Mouse (Mus musculus) heart, adult 2 months (tissue): ENCODE measurements around the gene Olfr1299. TPM values are rescaled to one million over a fixed set of nuclear protein-coding genes. Genes with fewer than 3 reads are reported as not detected.

Source experiments
- DNase-seq, 2 experiments: peaks; one replicate each; pipeline ENCODE4 v3.0.0; 2021
- H3K27ac ChIP-seq: fragments of 200-600 bp; 2 replicates; pipeline ENCODE4 v1.8.1; 2022
- H3K27me3 ChIP-seq: fragments of 200-500 bp; 2 replicates; pipeline ENCODE4 v1.6.1; 2012; ENCODE audit warnings: mild to moderate bottlenecking, low read length, inconsistent platforms, mixed read lengths; ENCODE audit not compliant: control insufficient read depth, insufficient read depth
- H3K36me3 ChIP-seq: fragments of 200-500 bp; 2 replicates; pipeline ENCODE4 v1.6.1; 2012; ENCODE audit warnings: low read length, inconsistent platforms; ENCODE audit not compliant: control insufficient read depth, insufficient read depth
- H3K4me1 ChIP-seq: fragments of 200-500 bp; 2 replicates; pipeline ENCODE4 v1.6.1; 2011; ENCODE audit warnings: low read length; ENCODE audit not compliant: control insufficient read depth, insufficient read depth
- H3K4me3 ChIP-seq: fragments of 200-600 bp; 2 replicates; pipeline ENCODE4 v1.8.1; 2022
- H3K79me2 ChIP-seq: fragments of 200-500 bp; replicated peaks from 2 replicates; pipeline ENCODE4 v1.6.1; 2012; ENCODE audit warnings: mild to moderate bottlenecking, inconsistent platforms, low read length, moderate library complexity, mixed read lengths; ENCODE audit not compliant: control insufficient read depth, insufficient read depth
- H3K9ac ChIP-seq: fragments of 200-500 bp; 2 replicates; pipeline ENCODE4 v1.6.1; 2012; ENCODE audit warnings: low read depth, mild to moderate bottlenecking, control low read depth, inconsistent platforms, low read length, mixed read lengths
- CTCF ChIP-seq: fragments of 200-600 bp; IDR thresholded peaks from 2 replicates; pipeline ENCODE4 v1.8.1; 2022; ENCODE audit warnings: antibody characterized with exemption, mild to moderate bottlenecking, moderate library complexity
- EP300 ChIP-seq: fragments of 200-500 bp; IDR thresholded peaks from 2 replicates; pipeline ENCODE4 v1.6.1; 2011; ENCODE audit warnings: low read depth, low read length, control low read depth; ENCODE audit not compliant: insufficient read depth
- POLR2A ChIP-seq: fragments of 200-500 bp; IDR thresholded peaks from 2 replicates; pipeline ENCODE4 v1.6.1; 2011; ENCODE audit warnings: mild to moderate bottlenecking, low read depth, low read length, control low read depth; ENCODE audit not compliant: insufficient read depth
- WGBS: fragments of 180-500 bp; shearing (Covaris S2); methylation state at CpG from one replicate; pipeline ENCODE4 v1.1.7; 2018; 5-methylcytosine and 5-hydroxymethylcytosine counted together
- intact Hi-C: fragments of 180-260 bp; cut with DNase I; formaldehyde crosslinking; loops from one replicate; pipeline ENCODE4 v1.15.1; 2025
- long read RNA-seq: library from polyadenylated mRNA; stranded (forward); transcript quantifications from one replicate; pipeline ENCODE4 v2.0.0, GENCODE M21; 2021
- polyA plus RNA-seq: library from polyadenylated mRNA; depleted of rRNA; stranded (reverse); fragments of >200 nt; gene quantifications from 2 replicates; pipeline ENCODE4 v1.2.3, GENCODE M21; 2012; rRNA removed
- total RNA-seq, 2 experiments: library from RNA; stranded (reverse); gene quantifications; 2 replicates each; pipeline ENCODE4 v1.2.3; 2021

The Olfr1299 gene
- not detected for total RNA-seq
- not detected in 2 replicates for polyA plus RNA-seq
- long read RNA-seq: 0 reads

DNA sequence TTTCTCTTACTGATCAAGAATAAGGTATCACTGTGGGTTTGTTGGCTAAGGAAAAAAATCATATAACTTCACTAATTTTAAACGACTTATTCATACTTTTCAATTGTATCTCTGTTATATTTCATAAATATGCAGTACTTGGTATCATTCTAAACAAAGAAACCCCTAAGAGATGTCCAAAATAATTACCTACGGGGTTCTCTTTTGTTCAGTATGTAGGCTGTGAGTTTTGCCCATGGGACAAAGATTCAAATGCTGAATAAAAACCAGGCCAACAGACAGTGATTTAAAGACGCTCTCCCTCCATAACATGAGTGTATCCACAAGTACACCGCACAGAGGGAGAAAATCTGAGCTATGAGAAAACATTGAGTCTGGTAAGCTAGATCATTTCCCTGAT, at the start of gene Olfr1299:
Olfr1299 (plus strand) TSS at position 301 of the 400 bp plus-strand sequence.
- WGBS: 59% methylated on average over 4 of the region's 4 CpGs
- no peaks in the 10 kb centered on the region for H3K27me3 ChIP-seq
- TF ChIP-seq POLR2A (no peak), CTCF (no peak), EP300 (no peak)
- intact Hi-C loops: no loop called here
- no peak within 1 kb of the TSS for H3K9ac ChIP-seq
- no peaks in the 10 kb centered on the region for H3K4me1 ChIP-seq
- H3K36me3 ChIP-seq: no peaks in the 10 kb centered on the region
- H3K79me2 ChIP-seq: no peaks in the 10 kb centered on the region
- H3K4me3 ChIP-seq: no peak within 1 kb of the TSS
- no peak for DNase-seq
- no peak within 1 kb of the TSS for H3K27ac ChIP-seq

DNA sequence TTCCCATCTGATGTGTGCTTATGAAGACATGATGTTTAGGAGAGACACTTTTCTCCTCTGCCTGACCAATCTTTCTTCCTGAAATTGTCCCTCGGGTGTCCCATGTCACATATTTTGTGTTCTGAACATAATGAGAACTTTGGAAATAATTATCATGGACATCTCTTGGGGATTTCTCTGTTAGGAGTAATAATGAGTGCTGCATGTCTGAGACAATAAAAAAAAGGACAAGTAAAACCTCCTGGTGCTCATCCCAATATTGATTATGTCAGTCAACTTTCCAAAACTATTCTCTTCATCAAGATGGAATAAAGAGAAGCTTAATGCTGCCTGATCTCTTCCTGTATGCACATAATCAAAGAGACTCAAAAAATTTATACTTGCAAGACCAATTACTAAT, 34.8 kb upstream of the Olfr1299 start, which contains the start of gene Olfr1297:
Olfr1297 (minus strand) TSS at position 101 of the 400 bp plus-strand sequence.
- WGBS: 44% methylated on average over 1 of the region's 1 CpGs
- DNase-seq: no peak
- no peaks in the 10 kb centered on the region for H3K27me3 ChIP-seq
- H3K4me1 ChIP-seq: no peaks in the 10 kb centered on the region
- intact Hi-C loops: no loop called here
- H3K36me3 ChIP-seq: no peaks in the 10 kb centered on the region
- TF ChIP-seq EP300: no peak
- no peak for TF ChIP-seq POLR2A
- no peak for TF ChIP-seq CTCF
- no peak within 1 kb of the TSS for H3K9ac ChIP-seq
- no peak within 1 kb of the TSS for H3K27ac ChIP-seq
- H3K4me3 ChIP-seq: no peak within 1 kb of the TSS
- H3K79me2 ChIP-seq: no peaks in the 10 kb centered on the region

GRCm38 (mm10) chr2:111649101-111649500, 12.1 kb upstream of the Olfr1299 start, which contains the start of gene Olfr1298:
Gene Olfr1298 (minus strand): TSS chr2:111649201.
- 62% methylated on average over 1 of the region's 1 CpGs for WGBS
- Histone ChIP-seq H3K36me3 (no peaks in the 10 kb centered on the region), H3K79me2 (no peaks in the 10 kb centered on the region), H3K27me3 (no peaks in the 10 kb centered on the region), H3K4me1 (no peaks in the 10 kb centered on the region), H3K4me3 (no peak within 1 kb of the TSS), H3K27ac (no peak within 1 kb of the TSS), H3K9ac (no peak within 1 kb of the TSS)
- DNase-seq: no peak
- TF ChIP-seq POLR2A (no peak), EP300 (no peak), CTCF (no peak)
- intact Hi-C loops: no loop called here

Other genes with a start within 250 kb of the Olfr1299 start
- gene Olfr1286, start 238.3 kb upstream of the Olfr1299 start, total RNA-seq: not detected
- not detected in 2 replicates for gene Olfr1286, start 238.3 kb upstream of the Olfr1299 start, polyA plus RNA-seq
- gene Olfr1287, start 212.3 kb upstream of the Olfr1299 start, total RNA-seq: not detected
- gene Olfr1287, start 212.3 kb upstream of the Olfr1299 start, polyA plus RNA-seq: not detected in 2 replicates
- not detected for gene Olfr1288, start 187.3 kb upstream of the Olfr1299 start, total RNA-seq
- gene Olfr1288, start 187.3 kb upstream of the Olfr1299 start, polyA plus RNA-seq: not detected in 2 replicates
- gene Olfr1289, start 180.6 kb upstream of the Olfr1299 start, total RNA-seq: not detected
- gene Olfr1289, start 180.6 kb upstream of the Olfr1299 start, polyA plus RNA-seq: not detected in 2 replicates
- gene Olfr1290, start 167.6 kb upstream of the Olfr1299 start, total RNA-seq: not detected
- gene Olfr1290, start 167.6 kb upstream of the Olfr1299 start, polyA plus RNA-seq: not detected in 2 replicates
- gene Olfr1291-ps1, start 164.2 kb upstream of the Olfr1299 start, total RNA-seq: not detected
- not detected in 2 replicates for gene Olfr1291-ps1, start 164.2 kb upstream of the Olfr1299 start, polyA plus RNA-seq
- gene Olfr1293-ps, start 136.2 kb upstream of the Olfr1299 start, total RNA-seq: not detected
- gene Olfr1293-ps, start 136.2 kb upstream of the Olfr1299 start, polyA plus RNA-seq: not detected in 2 replicates
- not detected for gene Olfr1294, start 121.1 kb upstream of the Olfr1299 start, total RNA-seq
- gene Olfr1294, start 121.1 kb upstream of the Olfr1299 start, polyA plus RNA-seq: not detected in 2 replicates
- gene Olfr1295, start 91.7 kb upstream of the Olfr1299 start, total RNA-seq: not detected
- gene Olfr1295, start 91.7 kb upstream of the Olfr1299 start, polyA plus RNA-seq: not detected in 2 replicates
- not detected for gene Olfr1297, start 34.9 kb upstream of the Olfr1299 start, total RNA-seq
- not detected in 2 replicates for gene Olfr1297, start 34.9 kb upstream of the Olfr1299 start, polyA plus RNA-seq
- gene Olfr1298, start 12.2 kb upstream of the Olfr1299 start, total RNA-seq: not detected
- not detected in 2 replicates for gene Olfr1298, start 12.2 kb upstream of the Olfr1299 start, polyA plus RNA-seq
- not detected for gene Olfr1301, start 89.6 kb downstream of the Olfr1299 start, total RNA-seq
- gene Olfr1301, start 89.6 kb downstream of the Olfr1299 start, polyA plus RNA-seq: not detected in 2 replicates
- not detected for gene Olfr1302, start 116.0 kb downstream of the Olfr1299 start, total RNA-seq
- not detected in 2 replicates for gene Olfr1302, start 116.0 kb downstream of the Olfr1299 start, polyA plus RNA-seq
- not detected for gene Olfr1303, start 158.9 kb downstream of the Olfr1299 start, total RNA-seq
- gene Olfr1303, start 158.9 kb downstream of the Olfr1299 start, polyA plus RNA-seq: not detected in 2 replicates
- gene Olfr1305, start 215.7 kb downstream of the Olfr1299 start, total RNA-seq: not detected
- not detected in 2 replicates for gene Olfr1305, start 215.7 kb downstream of the Olfr1299 start, polyA plus RNA-seq